Mouse (Mus musculus) small intestine, adult 2 months (tissue): Measurements from ENCODE around the gene Zfand5.

Source experiments
- CTCF ChIP-seq: fragments of 200-500 bp; IDR thresholded peaks from 2 replicates; pipeline ENCODE4 v1.5.1; 2012; ENCODE audit warnings: low read depth, mild to moderate bottlenecking, control low read depth, inconsistent platforms, low read length, moderate library complexity, mixed read lengths; ENCODE audit not compliant: insufficient replicate concordance, insufficient read length; ENCODE audit errors: extremely low read depth
- POLR2A ChIP-seq: fragments of 200-500 bp; IDR thresholded peaks from 2 replicates; pipeline ENCODE4 v1.6.1; 2012; ENCODE audit warnings: low read depth, mild to moderate bottlenecking, control low read depth, inconsistent platforms, low read length, moderate library complexity

DNA sequence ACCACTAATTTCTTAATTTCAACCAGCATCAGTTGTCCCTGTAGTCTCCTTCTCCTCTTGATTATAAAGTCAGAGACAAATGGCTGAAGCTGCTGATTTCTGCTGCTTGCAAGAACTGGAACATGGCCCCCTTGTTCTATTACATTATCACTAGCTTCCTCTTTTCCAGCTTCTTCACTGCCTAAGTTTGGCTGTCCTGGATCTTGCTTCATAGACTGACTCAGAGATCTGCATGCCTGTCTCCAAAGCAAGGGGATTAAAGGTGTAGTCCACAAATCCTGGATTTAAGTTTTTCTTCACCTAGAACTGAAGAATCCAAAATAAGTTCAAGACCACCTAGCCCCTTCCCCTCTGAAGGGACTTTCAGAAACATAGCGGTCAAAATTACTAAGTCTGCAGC, 47.5 kb downstream of the Zfand5 start:
- no peak for TF ChIP-seq CTCF
- no peak for TF ChIP-seq POLR2A
